Mouse (Mus musculus) mammary gland, adult 2 months (tissue): ENCODE results near the gene Gm13305. TPM values are rescaled to one million over a fixed set of nuclear protein-coding genes. Genes with fewer than 3 reads are reported as not detected.

Experiments
- polyA plus RNA-seq: library from polyadenylated mRNA; depleted of rRNA; stranded (reverse); fragments of >200 nt; gene quantifications from 2 replicates; pipeline ENCODE4 v1.2.3, GENCODE M21; 2012; ENCODE audit warnings: low replicate concordance; rRNA removed

Gm13305 gene
- polyA plus RNA-seq = 0.80 TPM in 1 of 2 replicates, not detected in the other

DNA sequence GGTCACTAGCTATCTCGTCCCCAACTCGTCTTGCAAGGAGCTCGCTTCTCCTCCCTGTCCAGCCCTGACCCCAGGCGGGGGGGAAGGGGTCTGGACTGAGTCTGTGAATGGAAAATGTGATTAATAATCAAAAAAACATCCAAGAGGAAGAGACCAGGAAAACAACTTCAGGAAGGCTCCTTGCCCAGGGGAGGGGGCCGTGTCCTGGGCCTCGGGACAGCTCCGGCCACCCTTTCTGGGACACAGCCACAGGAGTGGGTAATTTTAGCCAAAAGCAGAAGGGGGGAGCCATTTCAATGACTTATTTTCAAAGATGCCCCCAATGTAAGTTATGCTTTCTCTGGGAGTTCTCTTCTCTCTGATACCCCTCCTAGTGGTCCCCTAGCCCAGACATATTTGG is at the start of gene Gm13305:
Gene Gm13305 (minus strand): TSS at position 101 of the 400 bp plus-strand sequence.

DNA sequence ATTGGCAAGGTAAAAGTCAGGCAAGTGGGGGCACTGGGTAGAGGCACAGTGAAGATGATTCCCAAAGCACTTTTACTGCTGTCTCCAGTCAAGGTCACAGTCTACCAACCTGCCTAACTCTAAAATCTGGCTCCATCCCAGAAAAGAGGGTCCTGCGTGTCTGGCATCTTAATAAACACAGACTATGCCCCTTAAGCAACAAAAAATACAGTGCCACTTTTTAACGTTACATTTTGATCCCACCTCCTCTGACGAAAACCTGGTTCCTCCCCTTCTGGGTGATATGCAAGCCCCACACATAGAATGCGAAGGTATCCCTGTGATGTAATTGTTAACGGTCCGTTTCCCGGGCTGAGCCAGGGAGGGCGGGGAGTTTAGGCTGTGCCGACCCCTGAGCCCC is 15.3 kb downstream of the Gm13305 start, which contains the start of gene Gm13306:
Gene Gm13306 (plus strand): TSS at position 301 of the 400 bp plus-strand sequence.

DNA sequence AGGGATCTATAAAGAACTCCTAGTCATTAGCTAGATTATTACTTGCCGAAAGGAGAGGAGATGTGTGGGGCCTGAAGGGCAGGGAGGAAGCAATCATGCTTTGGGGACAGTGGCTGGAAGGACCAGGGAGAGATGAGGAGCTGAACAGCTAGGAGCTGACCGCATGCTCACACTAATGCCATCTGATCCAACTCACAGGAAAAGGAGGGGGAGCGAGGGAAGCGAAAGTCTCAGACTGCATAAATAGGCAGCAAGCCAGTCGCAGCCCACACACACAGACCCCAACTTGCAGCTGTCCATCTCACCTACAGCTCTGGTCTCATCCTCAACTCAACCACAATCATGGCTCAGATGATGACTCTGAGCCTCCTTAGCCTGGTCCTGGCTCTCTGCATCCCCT is 53.9 kb downstream of the Gm13305 start, which contains the start of gene Gm13304:
Gene Gm13304 (plus strand): TSS at position 301 of the 400 bp plus-strand sequence.

Other genes starting within 250 kb of the Gm13305 start
- gene Gm20878, start 227.0 kb downstream of the Gm13305 start, polyA plus RNA-seq = 1.9 and 4.2 TPM in 2 replicates
- gene Fam205a4, start 202.5 kb downstream of the Gm13305 start, polyA plus RNA-seq = 0.13 and 0.56 TPM in 2 replicates
- 0.08 TPM in 1 of 2 replicates, not detected in the other for gene Gm21093, start 133.9 kb downstream of the Gm13305 start, polyA plus RNA-seq
- not detected in 2 replicates for gene Gm3893, start 77.4 kb downstream of the Gm13305 start, polyA plus RNA-seq
- gene Gm13304, start 53.8 kb downstream of the Gm13305 start, polyA plus RNA-seq = not detected in 2 replicates
- gene Gm13306, start 15.2 kb downstream of the Gm13305 start, polyA plus RNA-seq = 12.2 TPM in 1 of 2 replicates, not detected in the other
- not detected in 2 replicates for gene Gm10600, start 72.0 kb upstream of the Gm13305 start, polyA plus RNA-seq
- 2.5 TPM in 1 of 2 replicates, not detected in the other for gene Ccl21b, start 87.2 kb upstream of the Gm13305 start, polyA plus RNA-seq
- gene Gm21953, start 125.7 kb upstream of the Gm13305 start, polyA plus RNA-seq = not detected in 2 replicates
- gene Fam205a3, start 149.7 kb upstream of the Gm13305 start, polyA plus RNA-seq = not detected in 2 replicates